Mouse (Mus musculus) bone marrow, adult 2 months (tissue): ENCODE results near the gene Svopl.

Experiments used
- CTCF ChIP-seq: fragments of 200-500 bp; IDR thresholded peaks from 2 replicates; pipeline ENCODE4 v1.5.1; 2011; ENCODE audit warnings: low read length, control low read depth; ENCODE audit not compliant: control insufficient read depth, insufficient read depth
- POLR2A ChIP-seq: fragments of 200-500 bp; IDR thresholded peaks from 2 replicates; pipeline ENCODE4 v1.6.1; 2011; ENCODE audit warnings: low read depth, mild to moderate bottlenecking, control low read depth, low read length, borderline replicate concordance; ENCODE audit not compliant: control insufficient read depth

DNA sequence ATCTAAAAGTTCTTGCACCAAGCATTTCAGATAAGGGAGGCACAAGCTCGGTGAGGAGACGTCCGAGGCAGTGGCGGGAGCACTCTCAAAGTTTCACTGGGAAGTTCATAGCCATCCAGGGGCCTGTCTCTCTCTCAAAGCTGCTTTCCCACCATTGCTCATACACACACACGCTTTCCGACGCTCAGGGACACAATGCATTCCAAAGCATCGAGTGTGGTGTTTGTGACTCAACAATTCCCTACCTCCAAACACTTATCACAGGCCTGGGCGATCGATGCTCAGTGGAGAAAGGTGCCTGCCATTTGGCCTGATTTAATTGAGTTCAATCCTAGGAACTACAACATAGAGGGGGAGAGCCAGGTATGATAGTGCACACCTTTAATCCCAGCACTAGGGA, 47.9 kb upstream of the Svopl start:
- no peak for TF ChIP-seq CTCF
- TF ChIP-seq POLR2A, result no peak
